Mouse (Mus musculus) embryo, embryonic 11 days (tissue): ENCODE measurements around the gene Zfp784.

Experiments used
- DNase-seq: peaks from one replicate; pipeline ENCODE4 v3.0.0-alpha.2; 2015

Zfp784 gene

GRCm38 (mm10) chr7:5057381-5057780, 19.1 kb upstream of the Zfp784 start:
- DNase-seq: no peak

- peak; percentile 56 for DNase-seq
Measured at GRCm38 (mm10) chr7:5056651-5057263, 18.5 kb upstream of the Zfp784 start.

GRCm38 (mm10) chr7:5053456-5054179, 15.4 kb upstream of the Zfp784 start:
- no peak for DNase-seq

DNA sequence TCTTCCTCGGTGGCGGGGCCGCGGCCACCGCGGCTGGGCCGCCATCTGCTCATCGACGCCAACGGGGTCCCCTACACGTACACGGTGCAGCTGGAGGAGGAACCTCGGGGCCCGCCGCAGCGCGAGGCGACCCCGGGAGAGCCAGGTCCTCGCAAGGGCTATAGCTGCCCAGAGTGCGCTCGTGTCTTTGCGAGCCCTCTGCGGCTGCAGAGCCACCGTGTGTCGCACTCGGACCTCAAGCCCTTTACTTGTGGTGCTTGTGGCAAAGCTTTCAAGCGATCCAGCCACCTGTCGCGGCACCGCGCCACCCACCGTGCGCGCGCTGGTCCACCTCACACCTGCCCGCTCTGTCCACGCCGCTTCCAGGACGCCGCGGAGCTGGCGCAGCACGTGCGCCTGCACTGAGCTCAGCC, 14.7 kb upstream of the Zfp784 start:
- no peak for DNase-seq

- DNase-seq: no peak
Measured at GRCm38 (mm10) chr7:5052438-5052837, 14.2 kb upstream of the Zfp784 start.

GRCm38 (mm10) chr7:5051193-5052192, 13.2 kb upstream of the Zfp784 start, which contains the start of gene Zfp580:
Zfp580 (plus strand) TSS chr7:5051538.
- peak; percentile 86 for DNase-seq

DNA sequence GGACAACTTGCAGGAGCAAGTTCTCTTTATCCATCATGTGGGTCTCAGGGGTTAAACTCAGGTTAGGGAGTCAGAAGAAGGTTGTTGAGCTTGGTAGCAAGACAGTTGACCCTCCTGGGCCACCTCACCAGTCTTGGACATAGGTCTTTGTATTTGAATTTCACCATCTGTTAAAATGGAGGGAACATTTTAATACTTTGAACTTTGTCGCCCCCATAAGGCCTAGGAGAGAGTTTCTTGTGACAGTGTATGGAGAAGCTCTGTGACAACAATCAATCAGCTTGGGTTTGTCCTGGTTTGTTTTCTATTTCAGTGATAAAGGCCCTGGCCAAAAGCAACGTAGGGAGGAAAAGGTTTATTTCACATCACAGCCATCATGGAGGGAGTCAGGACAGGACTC, 9.1 kb upstream of the Zfp784 start:
- peak; percentile 48 for DNase-seq

DNA sequence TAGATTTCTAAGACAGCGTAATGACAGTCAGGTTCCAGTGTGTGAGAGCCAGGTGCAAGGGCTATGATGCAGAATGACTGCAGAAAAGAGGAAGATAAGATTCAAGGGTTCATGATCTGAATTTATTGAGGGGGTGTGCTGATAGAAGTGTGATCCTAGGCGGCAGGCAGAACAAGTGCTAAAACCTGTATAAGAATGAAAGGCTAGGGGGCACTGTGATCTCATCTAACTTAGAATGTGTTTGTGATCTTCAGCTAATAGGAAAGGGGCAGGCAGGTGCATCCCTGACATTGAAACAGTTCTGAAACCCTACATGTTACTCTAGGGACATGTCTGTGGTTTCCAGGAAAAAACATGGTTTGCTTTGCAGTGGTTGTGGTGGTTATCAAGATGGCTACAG, 7.9 kb upstream of the Zfp784 start:
- DNase-seq: no peak

DNA sequence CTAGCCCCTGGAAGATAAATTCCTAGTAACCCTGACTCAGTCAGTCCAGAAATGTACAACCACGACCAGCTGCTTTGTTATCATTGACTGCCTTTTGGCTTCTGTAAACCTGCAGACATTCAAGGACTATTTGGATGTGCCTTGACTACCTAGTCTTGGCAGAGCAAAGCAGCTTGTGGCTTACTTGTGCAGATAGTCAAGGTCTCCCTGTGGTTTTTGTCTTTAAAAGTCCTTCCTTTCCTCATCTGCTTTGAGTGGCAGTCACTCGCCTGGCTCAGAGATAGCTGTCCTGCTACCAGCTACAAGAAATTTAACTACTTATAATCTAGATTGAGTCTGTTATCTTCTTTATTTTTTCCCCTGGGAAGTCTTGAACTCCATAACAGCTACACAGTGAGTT, 6.7 kb upstream of the Zfp784 start:
- DNase-seq: no peak

DNA sequence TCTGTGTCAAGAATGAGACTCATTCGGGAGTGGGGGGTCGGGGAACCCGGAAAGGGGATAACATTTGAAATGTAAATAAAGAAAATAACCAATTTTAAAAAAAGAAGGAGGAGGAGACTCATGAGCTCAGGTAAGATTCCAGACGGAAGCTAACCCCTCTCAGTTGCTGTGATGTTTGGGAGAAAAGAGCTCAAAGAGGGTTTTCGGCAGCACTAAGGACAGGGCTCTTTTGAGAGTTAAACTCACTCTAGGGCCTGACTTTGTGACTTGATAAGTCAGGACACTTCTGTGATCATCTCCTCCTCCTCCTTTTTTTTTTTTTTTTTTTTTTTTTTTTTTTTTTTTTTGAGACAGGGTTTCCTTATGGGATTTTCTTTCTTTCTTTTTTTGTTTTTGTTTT, 694 bp upstream of the Zfp784 start:
- no peak for DNase-seq

- DNase-seq: no peak
Measured at GRCm38 (mm10) chr7:5037467-5037866, 779 bp downstream of the Zfp784 start.

DNA sequence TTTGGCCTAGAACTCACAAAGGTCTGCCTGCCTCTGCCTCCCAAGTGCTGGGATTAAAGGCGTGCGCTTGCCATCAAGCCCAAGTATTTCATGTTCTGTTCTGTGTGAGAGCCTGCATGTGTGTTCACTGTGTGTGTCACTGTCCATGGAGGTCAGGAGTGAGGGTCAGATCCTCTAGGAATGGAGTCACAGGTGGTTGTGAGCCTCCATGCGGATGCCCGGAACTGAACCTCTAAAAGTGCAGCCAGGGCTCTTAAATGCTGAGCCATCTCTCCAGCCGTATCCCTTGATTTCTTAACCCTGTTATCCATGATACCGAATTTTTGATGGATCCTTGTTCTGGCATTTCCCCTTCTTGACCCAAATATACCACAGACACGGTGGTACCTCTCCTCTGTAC, 1.2 kb downstream of the Zfp784 start:
- no peak for DNase-seq

DNA sequence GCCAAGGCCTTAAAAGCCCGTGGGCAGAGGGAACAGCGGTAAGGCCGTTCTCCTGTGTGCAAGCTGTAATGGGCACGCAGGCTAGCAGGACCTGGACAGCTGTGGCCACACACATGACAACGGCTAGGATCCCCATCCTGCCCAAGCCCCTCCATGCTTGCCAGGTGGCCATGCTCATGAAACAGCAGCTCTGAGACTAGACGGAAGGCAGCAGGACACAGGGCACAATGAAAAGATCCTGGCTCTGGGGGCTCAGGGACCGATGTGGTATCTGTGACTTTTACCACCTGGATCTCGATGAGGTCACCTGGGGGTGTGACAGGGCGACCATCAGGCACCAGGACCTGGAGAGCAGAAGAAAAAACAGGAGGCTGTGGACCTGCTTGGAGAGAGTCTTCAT, 2.1 kb downstream of the Zfp784 start:
- DNase-seq: no peak

DNA sequence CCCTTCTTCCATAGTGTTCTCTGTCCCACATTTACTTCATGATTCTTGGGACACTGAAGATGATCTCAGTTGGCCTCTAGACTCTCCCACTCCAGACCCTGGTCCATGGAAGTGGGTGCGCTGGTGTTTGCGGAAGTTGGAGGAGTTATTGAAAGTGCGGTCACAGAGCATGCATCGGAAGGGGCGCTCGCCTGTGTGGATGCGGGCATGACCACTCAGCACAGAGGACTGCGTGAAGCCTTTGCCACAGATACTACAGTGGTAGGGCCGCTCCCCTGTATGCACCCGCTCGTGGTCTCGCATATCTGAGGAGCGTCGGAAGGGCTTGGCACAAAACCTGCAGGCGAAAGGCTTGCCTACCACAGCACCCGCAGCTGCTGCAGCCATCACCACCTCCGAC, 2.6 kb downstream of the Zfp784 start:
- DNase-seq: no peak

GRCm38 (mm10) chr7:5033818-5034217, 4.4 kb downstream of the Zfp784 start, which contains the start of gene 4632433K11Rik:
4632433K11Rik (plus strand) TSS chr7:5034118.
- no peak for DNase-seq

DNA sequence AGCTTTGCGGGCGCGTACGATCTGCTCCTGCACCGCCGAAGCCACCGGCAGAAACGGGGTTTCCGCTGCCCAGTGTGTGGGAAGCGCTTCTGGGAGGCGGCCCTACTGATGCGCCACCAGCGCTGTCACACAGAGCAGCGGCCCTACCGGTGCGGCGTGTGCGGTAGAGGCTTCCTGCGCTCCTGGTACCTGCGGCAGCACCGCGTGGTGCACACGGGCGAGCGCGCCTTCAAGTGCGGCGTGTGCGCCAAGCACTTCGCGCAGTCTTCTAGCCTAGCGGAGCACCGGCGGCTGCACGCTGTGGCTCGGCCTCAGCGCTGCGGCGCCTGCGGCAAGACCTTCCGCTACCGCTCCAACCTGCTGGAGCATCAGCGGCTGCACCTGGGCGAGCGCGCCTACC, 6.8 kb downstream of the Zfp784 start:
- DNase-seq: no peak

- no peak for DNase-seq
Measured at GRCm38 (mm10) chr7:5030554-5031275, 7.5 kb downstream of the Zfp784 start.

DNA sequence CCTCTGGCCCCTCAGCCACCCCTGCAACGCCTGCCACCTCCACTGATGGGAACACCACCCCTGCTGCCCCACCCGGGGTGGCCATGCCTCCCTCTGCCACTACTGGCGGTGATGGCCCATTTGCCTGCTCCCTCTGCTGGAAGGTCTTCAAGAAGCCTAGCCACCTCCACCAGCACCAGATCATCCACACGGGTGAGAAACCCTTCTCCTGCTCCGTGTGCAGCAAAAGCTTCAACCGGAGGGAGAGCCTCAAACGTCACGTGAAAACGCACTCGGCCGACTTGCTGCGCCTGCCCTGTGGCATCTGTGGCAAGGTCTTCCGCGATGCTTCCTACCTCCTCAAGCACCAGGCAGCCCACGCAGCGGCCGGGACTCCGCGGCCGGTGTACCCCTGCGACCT, 8.3 kb downstream of the Zfp784 start:
- no peak for DNase-seq

DNA sequence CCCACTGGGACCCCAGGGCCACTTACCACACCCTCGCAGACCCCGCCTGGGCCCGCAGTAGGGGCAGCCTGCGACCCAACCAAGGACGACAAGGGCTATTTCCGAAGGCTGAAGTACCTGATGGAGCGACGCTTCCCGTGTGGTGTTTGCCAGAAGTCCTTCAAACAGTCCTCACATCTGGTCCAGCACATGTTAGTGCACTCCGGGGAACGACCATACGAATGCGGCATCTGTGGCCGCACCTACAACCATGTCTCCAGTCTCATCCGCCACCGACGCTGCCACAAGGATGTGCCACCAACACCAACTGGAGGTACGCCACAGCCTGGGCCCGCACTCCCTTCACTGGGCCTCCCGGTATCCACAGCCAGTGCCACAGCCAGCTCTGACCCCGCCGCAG, 8.7 kb downstream of the Zfp784 start:
- DNase-seq: no peak

DNA sequence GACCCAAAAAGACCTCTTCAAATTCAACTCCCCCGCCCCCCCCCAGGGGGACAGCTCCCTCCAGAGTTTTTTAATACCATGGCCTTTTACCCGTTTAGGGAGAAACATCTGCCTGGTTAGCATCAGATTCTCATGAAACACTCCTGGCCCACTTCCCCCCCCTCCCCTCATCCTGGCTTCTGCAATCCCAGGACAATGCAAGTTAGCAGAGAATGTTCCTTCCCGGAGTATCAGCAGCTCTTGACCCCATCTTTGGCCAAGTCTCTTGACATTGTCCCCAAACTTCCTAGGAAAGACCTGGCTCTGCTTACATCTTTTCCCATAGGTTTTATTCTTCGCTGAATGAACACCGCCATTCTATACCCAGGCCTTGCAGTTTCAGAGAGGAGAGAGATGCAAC, 17.0 kb downstream of the Zfp784 start:
- DNase-seq: no peak

DNA sequence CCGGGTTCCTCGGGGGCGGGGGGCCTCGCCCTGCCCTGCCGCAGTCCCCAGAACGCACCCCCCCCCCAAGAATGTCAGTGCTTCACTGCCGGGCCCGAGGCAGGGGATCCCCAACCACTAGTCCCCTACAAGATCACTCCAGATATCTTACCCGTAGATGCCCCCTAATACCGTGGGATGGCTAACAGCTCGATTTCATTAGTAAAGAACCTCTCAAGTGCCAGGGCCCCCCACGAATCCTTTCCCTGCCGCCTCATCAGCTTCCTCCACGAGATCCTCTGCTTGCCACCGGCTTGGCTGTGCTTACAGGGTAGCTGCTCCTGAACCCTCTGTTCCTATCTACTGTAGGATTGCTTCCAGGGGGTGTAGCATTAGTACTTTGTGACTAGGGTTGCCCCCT, 17.6 kb downstream of the Zfp784 start:
- DNase-seq: no peak

DNA sequence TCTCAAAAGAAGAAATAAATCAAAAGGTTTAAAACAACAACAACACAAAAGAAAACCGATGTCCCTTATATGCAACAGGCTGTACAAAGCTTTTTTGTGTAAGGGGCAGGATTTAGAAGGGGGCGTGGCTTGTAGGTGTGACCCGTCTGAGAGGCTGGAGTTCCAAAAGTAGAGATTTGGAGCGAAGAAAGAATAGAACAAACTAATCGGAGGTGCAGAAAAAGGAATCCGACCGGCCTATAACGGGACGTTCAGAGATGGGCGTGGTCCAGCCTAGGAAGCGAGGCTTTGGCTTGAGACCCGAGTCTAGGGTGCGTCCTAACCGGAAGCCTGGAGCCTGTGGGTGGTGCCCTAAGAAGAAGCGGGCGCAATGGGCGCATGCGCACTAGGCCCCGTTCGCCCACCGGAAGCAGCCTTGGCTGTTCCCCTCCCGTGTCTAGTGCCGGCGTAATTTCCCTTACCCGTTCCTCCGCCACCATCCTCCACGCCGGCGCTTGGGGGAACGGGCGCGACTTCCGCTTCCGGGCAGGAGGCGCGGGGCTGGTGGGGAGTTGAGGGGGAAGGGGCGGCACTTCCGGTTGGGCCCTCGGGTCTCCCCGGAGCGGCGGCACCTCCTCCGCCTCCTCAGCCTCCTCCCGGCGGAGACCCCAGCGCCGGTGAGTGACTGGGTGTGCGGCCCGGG, 18.1 kb downstream of the Zfp784 start, which contains the start of the genes Zfp865 and Ccdc106:
TSS of gene Zfp865 (plus strand) at position 377 of the 682 bp plus-strand sequence.
TSS of gene Ccdc106 (plus strand) at position 554 of the 682 bp plus-strand sequence.
- DNase-seq: peak; percentile 99
